Mouse (Mus musculus) urinary bladder, postnatal 25 days (tissue): ENCODE measurements around the gene Scn9a.

Experiments used
- DNase-seq: peaks from one replicate; pipeline ENCODE4 v3.0.0; 2022; ENCODE audit warnings: low spot score

Gene Scn9a

DNA sequence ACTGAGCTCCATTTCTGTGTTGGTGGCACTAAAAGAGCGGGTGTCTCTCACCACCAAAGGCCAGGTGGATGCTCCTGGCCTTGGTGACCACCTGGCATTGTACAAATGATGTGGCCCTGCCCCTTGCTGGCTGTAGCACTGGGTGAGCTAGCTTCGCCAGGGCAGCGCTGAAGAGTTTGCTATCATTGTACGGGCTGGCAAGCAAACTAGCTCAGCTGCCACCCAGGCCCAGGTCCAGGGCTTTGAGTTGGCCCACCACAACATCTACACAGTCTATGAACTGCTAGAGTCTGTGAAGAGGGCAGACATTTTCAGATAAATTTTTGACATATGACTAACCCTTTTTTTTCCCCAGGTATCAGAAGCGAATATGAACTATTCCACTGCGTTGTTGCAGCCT is 170.8 kb downstream of the Scn9a start:
- no peak for DNase-seq

- no peak for DNase-seq
These were observed 172.3 kb downstream of the Scn9a start for GRCm38 (mm10) chr2:66462458-66462857.

GRCm38 (mm10) chr2:66440711-66441110 is 194.1 kb downstream of the Scn9a start, which contains the start of gene Scn1a:
Gene Scn1a (minus strand): TSS chr2:66440840.
- DNase-seq, result no peak

- no peak for DNase-seq
These were observed 194.8 kb downstream of the Scn9a start for GRCm38 (mm10) chr2:66439764-66440471.

GRCm38 (mm10) chr2:66436286-66436685 is 198.5 kb downstream of the Scn9a start:
- DNase-seq, result no peak
